Mouse (Mus musculus) 3134 (cell line): ENCODE measurements around the gene Nkx2-3.

ENCODE experiments used
- DNase-seq: peaks from one replicate; pipeline ENCODE4 v3.0.0-alpha.2; 2011; ENCODE audit warnings: low spot score; ENCODE audit not compliant: insufficient read length; ENCODE audit errors: extremely low read depth

Gene Nkx2-3

GRCm38 (mm10) chr19:43612051-43612450 is at the start of gene Nkx2-3:
Gene Nkx2-3, plus strand, starts transcription at chr19:43612325.
- no peak for DNase-seq

GRCm38 (mm10) chr19:43563166-43563565 is 49.0 kb upstream of the Nkx2-3 start:
- no peak for DNase-seq

- no peak for DNase-seq
Measured at GRCm38 (mm10) chr19:43568298-43568697, 43.8 kb upstream of the Nkx2-3 start.

GRCm38 (mm10) chr19:43569133-43569532 is 43.0 kb upstream of the Nkx2-3 start:
- DNase-seq = no peak

- peak; percentile 49 for DNase-seq
Measured at GRCm38 (mm10) chr19:43570831-43571790, 41.0 kb upstream of the Nkx2-3 start.

- no peak for DNase-seq
Measured at GRCm38 (mm10) chr19:43579081-43579796, 32.9 kb upstream of the Nkx2-3 start.

- no peak for DNase-seq
Measured at GRCm38 (mm10) chr19:43581185-43581584, 30.9 kb upstream of the Nkx2-3 start.

GRCm38 (mm10) chr19:43583192-43583591 is 28.9 kb upstream of the Nkx2-3 start:
- DNase-seq = no peak

- DNase-seq = no peak
Measured at GRCm38 (mm10) chr19:43583595-43583994, 28.5 kb upstream of the Nkx2-3 start.

GRCm38 (mm10) chr19:43584788-43585187 is 27.3 kb upstream of the Nkx2-3 start:
- DNase-seq = no peak

GRCm38 (mm10) chr19:43592026-43592425 is 20.1 kb upstream of the Nkx2-3 start:
- no peak for DNase-seq

GRCm38 (mm10) chr19:43596981-43597380 is 15.1 kb upstream of the Nkx2-3 start:
- DNase-seq = no peak

- DNase-seq = no peak
Measured at GRCm38 (mm10) chr19:43598741-43599660, 13.1 kb upstream of the Nkx2-3 start.

GRCm38 (mm10) chr19:43599776-43600544 is 12.2 kb upstream of the Nkx2-3 start:
- no peak for DNase-seq

- DNase-seq = no peak
Measured at GRCm38 (mm10) chr19:43600545-43601331, 11.4 kb upstream of the Nkx2-3 start.

GRCm38 (mm10) chr19:43601440-43601839 is 10.7 kb upstream of the Nkx2-3 start:
- DNase-seq = no peak

GRCm38 (mm10) chr19:43601996-43602590 is 10.0 kb upstream of the Nkx2-3 start:
- DNase-seq = no peak

- DNase-seq = no peak
Measured at GRCm38 (mm10) chr19:43603521-43603920, 8.6 kb upstream of the Nkx2-3 start.
